Mouse (Mus musculus) embryonic facial prominence, embryonic 11.5 days (tissue): Measurements from ENCODE around the gene Acsbg1. TPM values are rescaled to one million over a fixed set of nuclear protein-coding genes. Genes with fewer than 3 reads are reported as not detected.

Source experiments
- ATAC-seq: fragments of 200-750 bp; cut with Nextera tagmentation; replicated peaks from 2 replicates; pipeline ENCODE4 v1.8.0; 2017; ENCODE audit warnings: low read depth; ENCODE audit not compliant: insufficient number of reproducible peaks, low FRiP score, low TSS enrichment
- DNase-seq: peaks from one replicate; pipeline ENCODE4 v3.0.0-alpha.2; 2015; ENCODE audit warnings: low spot score
- H3K27ac ChIP-seq: fragments of 300-500 bp; sonication (generic); replicated peaks from 2 replicates; pipeline ENCODE4 v1.5.1; 2014; ENCODE audit warnings: mild to moderate bottlenecking, low read depth, low read length, control low read depth
- H3K27me3 ChIP-seq: fragments of 300-500 bp; sonication (generic); 2 replicates; pipeline ENCODE4 v1.6.1; 2014; ENCODE audit warnings: mild to moderate bottlenecking, low read length, moderate library complexity, mixed read lengths; ENCODE audit not compliant: control insufficient read depth, insufficient read depth
- H3K36me3 ChIP-seq: fragments of 300-500 bp; sonication (generic); replicated peaks from 2 replicates; pipeline ENCODE4 v1.6.1; 2014; ENCODE audit warnings: low read depth, mild to moderate bottlenecking, low read length, moderate library complexity, mixed read lengths; ENCODE audit not compliant: control insufficient read depth, insufficient read depth
- H3K4me1 ChIP-seq: fragments of 300-500 bp; sonication (generic); 2 replicates; pipeline ENCODE4 v1.6.1; 2014; ENCODE audit warnings: low read length, mixed read lengths; ENCODE audit not compliant: control insufficient read depth, insufficient read depth
- H3K4me2 ChIP-seq: fragments of 300-500 bp; sonication (generic); 2 replicates; pipeline ENCODE4 v1.6.1; 2014; ENCODE audit warnings: low read depth, mild to moderate bottlenecking, control low read depth, low read length, moderate library complexity
- H3K4me3 ChIP-seq: fragments of 300-500 bp; sonication (generic); 2 replicates; pipeline ENCODE4 v1.5.1; 2014; ENCODE audit warnings: low read depth, low read length, control low read depth
- H3K9ac ChIP-seq: fragments of 300-500 bp; sonication (generic); replicated peaks from 2 replicates; pipeline ENCODE4 v1.6.1; 2014; ENCODE audit warnings: mild to moderate bottlenecking, control low read depth, low read length
- H3K9me3 ChIP-seq: fragments of 300-500 bp; sonication (generic); replicated peaks from 2 replicates; pipeline ENCODE4 v1.6.1; 2016; ENCODE audit warnings: mild to moderate bottlenecking, low read length, inconsistent platforms, mixed read lengths; ENCODE audit not compliant: control insufficient read depth
- WGBS: fragments of 180-500 bp; shearing (Covaris S2); extraction: QIAGEN DNeasy Blood & Tissue Kit; methylation state at CpG from one replicate; pipeline ENCODE4 v1.1.7; 2014; 5-methylcytosine and 5-hydroxymethylcytosine counted together
- polyA plus RNA-seq: library from polyadenylated mRNA; unstranded; fragments of >200 nt; fragmentation: Nextera tagmentation; extraction: Ambion mirVana; gene quantifications from 2 replicates; pipeline ENCODE4 v1.2.1, GENCODE M21; 2014

Gene Acsbg1
- polyA plus RNA-seq, 1 experiment from 2014 or later: 2.8 TPM

DNA sequence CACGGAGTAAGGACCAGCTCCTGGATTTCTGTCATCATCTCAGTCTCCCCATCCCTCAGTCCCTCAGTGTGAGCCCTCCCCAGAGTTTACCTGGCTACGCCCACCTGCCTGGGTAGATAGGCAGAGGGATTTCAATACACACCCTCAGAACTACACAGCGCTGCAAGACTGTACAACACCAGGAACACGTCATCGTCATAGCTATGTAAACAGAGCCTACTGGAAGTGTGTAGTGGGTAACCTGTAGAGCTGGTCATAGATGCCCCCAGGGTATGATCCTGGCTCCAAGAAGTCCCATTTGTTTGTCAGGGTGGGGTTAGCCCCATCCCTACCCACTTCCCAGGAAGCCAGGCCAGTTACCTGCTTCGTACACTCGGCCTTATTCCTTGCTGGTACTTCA, 18.5 kb downstream of the Acsbg1 start:
- DNase-seq: no peak
- 89% methylated on average over 7 of the region's 7 CpGs for WGBS
- H3K9me3 ChIP-seq: no peaks in the 10 kb centered on the region
- H3K4me1 ChIP-seq: no peaks in the 10 kb centered on the region
- no peaks in the 10 kb centered on the region for H3K27me3 ChIP-seq
- no peak overlapping the region for H3K4me2 ChIP-seq
- H3K27ac ChIP-seq: no peak overlapping the region
- no peak for ATAC-seq
- no peaks in the 10 kb centered on the region for H3K36me3 ChIP-seq
- H3K4me3 ChIP-seq: no peak overlapping the region
- H3K9ac ChIP-seq: no peak overlapping the region

DNA sequence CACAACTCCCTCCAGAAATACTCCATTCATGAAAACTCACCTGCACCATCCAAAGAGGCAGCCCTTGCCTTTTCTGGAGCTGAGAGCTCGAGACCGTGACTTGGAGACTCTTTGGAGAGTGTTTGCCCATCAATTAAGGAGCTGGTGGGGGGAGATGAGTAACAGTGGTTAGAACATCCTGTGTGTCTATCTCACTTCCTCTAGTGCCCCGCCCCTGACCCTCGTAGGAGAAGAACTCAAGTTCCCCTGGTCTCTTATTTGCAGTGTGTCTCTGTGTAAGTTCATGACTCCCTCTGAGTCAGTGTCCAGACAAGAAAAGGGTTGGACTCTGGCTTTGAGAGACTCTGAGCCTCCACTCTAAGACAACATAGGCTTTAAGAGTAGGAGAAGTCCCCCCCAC, 19.1 kb downstream of the Acsbg1 start:
- DNase-seq: no peak
- H3K36me3 ChIP-seq: no peaks in the 10 kb centered on the region
- no peak overlapping the region for H3K27ac ChIP-seq
- 75% methylated on average over 4 of the region's 4 CpGs for WGBS
- H3K4me1 ChIP-seq: no peaks in the 10 kb centered on the region
- H3K4me3 ChIP-seq: no peak overlapping the region
- no peak overlapping the region for H3K9ac ChIP-seq
- H3K4me2 ChIP-seq: no peak overlapping the region
- H3K27me3 ChIP-seq: no peaks in the 10 kb centered on the region
- no peaks in the 10 kb centered on the region for H3K9me3 ChIP-seq
- ATAC-seq: no peak

DNA sequence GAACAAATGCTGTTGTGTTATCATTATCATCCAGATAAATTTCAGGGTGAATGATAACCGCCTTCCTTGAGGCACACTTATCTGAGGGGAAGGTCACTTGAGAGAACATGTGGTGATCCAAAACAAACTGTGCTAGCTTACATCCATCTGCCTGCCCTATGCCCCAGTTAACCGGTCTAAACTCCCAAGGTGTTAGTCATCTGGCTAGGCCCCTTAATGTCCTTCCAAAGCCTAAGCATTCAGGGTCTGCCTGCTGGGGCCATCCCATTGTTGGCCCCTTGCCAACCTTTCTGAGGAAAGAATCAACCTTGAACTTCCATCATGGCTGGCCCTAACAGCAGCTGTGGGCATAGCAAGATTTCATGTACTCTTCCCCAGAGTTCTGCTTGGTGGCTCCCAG, 19.5 kb downstream of the Acsbg1 start:
- 77% methylated on average over 2 of the region's 2 CpGs for WGBS
- no peak for ATAC-seq

DNA sequence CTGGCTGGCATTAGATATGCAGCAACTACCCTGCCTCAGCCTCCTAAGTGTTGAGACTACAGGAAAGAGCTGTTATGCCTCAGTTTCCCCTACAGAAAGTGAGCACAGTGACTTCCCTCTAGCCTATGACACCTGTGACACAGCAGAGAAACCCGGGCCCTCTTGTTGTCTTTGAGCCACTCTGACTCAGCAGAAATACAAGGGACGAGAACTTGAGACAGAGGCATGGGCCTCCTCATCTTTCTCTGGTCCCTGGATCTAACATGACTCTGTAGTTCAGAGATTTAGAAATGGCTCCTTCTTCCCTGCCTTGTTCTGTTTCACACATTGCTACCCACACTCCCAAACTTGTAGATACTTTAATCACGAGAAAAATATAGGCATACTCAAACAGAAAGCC, 20.1 kb downstream of the Acsbg1 start:
- WGBS: 75% methylated on average over 3 of the region's 3 CpGs
- DNase-seq: no peak
- Histone ChIP-seq H3K27me3 (no peaks in the 10 kb centered on the region), H3K4me2 (no peak overlapping the region), H3K4me3 (no peak overlapping the region), H3K27ac (no peak overlapping the region), H3K4me1 (no peaks in the 10 kb centered on the region), H3K9ac (no peak overlapping the region), H3K9me3 (no peaks in the 10 kb centered on the region), H3K36me3 (no peaks in the 10 kb centered on the region)
- ATAC-seq: no peak

More for the DNA sequence above, 19.5 kb downstream of the Acsbg1 start:
- Histone ChIP-seq H3K4me3 (no peak overlapping the region), H3K27ac (no peak overlapping the region), H3K27me3 (no peaks in the 10 kb centered on the region), H3K4me2 (no peak overlapping the region), H3K9me3 (no peaks in the 10 kb centered on the region), H3K36me3 (no peaks in the 10 kb centered on the region), H3K9ac (no peak overlapping the region), H3K4me1 (no peaks in the 10 kb centered on the region)
- no peak for DNase-seq

DNA sequence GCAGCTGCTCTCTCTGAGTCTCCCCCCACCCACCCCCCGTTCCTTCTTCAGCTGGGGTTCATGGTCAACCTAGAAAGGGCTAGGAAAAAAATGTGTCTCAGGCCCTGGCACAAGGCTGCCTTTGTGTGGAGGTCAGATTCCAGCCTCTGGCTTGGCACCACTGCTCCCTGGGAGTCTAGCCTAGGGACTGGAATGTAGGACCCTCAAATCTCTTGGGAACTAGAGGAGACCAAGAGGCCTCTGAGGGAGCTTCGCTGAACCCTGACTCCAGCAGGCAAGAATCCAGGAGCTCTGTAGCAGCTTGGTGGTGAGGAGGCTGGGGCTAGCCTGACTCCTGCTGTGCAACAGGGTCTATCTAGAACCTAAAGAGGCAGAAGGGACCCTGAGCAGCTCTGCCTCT, 22.5 kb downstream of the Acsbg1 start:
- no peaks in the 10 kb centered on the region for H3K9me3 ChIP-seq
- H3K27ac ChIP-seq: no peak overlapping the region
- H3K4me3 ChIP-seq: no peak overlapping the region
- no peaks in the 10 kb centered on the region for H3K27me3 ChIP-seq
- no peaks in the 10 kb centered on the region for H3K36me3 ChIP-seq
- DNase-seq (no peak), ATAC-seq (no peak)
- no peak overlapping the region for H3K4me2 ChIP-seq
- WGBS: 60% methylated on average over 2 of the region's 2 CpGs
- no peaks in the 10 kb centered on the region for H3K4me1 ChIP-seq
- no peak overlapping the region for H3K9ac ChIP-seq

DNA sequence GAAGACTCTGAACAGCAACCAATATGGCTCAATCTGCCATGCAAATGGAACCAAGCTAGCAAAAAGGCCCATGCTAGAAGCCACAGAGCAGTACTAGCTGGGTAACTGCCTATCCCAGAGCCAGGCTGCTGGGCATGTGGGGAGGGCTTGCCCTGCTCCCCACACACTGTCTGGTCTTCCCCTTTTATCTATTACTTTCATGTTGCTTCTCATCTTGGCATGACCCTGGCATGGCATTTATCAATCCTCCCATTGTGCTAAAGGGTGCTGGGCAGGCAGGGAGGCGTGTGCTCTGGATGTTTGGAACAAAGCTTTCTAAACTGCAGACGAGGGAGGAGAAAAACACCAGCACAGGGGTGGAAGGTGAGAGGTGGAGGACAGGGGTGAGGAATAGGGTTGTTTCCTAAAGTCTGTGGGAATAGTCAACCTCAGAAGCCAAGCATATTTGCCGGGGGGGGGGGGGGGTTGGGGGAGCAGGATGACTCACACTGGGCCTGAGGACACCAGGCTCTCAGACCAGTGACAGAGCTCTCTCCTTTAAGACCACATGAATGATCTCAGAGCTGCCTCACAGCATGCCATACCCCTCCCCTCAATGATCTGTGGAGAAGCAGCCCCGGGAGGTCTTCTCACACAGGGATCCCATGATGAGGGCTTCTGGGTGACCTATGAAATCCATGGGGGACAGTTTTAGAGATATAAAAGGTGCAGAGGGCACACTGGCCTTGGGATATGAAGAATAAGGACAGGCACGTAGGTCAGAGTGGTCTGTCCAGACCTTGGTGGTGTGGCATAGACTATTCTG, 24.0 kb downstream of the Acsbg1 start:
- ATAC-seq: no peak
- Histone ChIP-seq H3K27me3 (no peaks in the 10 kb centered on the region), H3K4me3 (no peak overlapping the region), H3K9ac (no peak overlapping the region), H3K36me3 (no peaks in the 10 kb centered on the region), H3K9me3 (no peaks in the 10 kb centered on the region), H3K27ac (no peak overlapping the region), H3K4me2 (no peak overlapping the region), H3K4me1 (no peaks in the 10 kb centered on the region)
- no peak for DNase-seq
- 68% methylated on average over 5 of the region's 5 CpGs for WGBS

DNA sequence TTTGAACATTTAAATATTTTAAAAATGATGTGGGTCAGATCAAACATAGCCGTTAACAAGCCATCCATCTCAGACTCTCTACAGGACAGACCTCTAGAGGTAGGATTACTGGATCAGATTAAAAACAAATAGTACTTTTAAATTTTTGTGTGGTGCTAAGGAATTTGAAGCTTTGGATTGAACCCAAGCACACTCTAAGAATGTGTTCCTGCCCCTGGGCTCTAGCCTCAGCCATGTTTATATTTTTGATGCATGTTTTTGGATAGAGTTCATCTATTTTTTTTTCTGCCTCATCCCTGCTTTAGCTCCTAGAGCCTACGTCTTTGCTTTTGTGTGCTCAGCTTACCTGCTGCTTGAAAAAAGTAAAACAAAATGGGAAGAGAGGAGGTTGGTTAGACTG, 28.3 kb downstream of the Acsbg1 start:
- Histone ChIP-seq H3K9ac (no peak overlapping the region), H3K4me1 (no peaks in the 10 kb centered on the region), H3K9me3 (no peaks in the 10 kb centered on the region), H3K27me3 (no peaks in the 10 kb centered on the region), H3K4me3 (no peak overlapping the region), H3K4me2 (no peak overlapping the region), H3K27ac (no peak overlapping the region), H3K36me3 (no peaks in the 10 kb centered on the region)
- WGBS: 83% methylated on average over 2 of the region's 2 CpGs
- DNase-seq (no peak), ATAC-seq (no peak)

DNA sequence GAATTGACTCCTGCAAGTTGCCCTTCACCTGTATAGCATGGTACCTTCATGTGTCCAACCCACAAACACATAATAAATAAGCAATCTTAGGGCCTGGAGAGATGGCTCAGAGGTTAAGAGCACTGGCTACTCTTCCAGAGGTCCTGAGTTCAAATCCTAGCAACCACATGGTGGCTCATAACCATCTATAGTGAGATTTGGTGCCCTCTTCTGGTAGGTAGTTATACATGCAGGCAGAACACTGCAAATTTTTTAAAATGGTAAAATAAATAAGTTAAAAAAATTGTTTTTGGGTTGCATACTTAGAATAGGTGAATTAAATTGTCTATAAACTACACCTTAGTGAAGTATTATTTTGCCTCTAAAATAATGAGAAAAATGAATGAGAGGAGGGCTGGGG, 30.8 kb downstream of the Acsbg1 start:
- H3K27me3 ChIP-seq: no peaks in the 10 kb centered on the region
- no peak overlapping the region for H3K27ac ChIP-seq
- DNase-seq (no peak), ATAC-seq (no peak)
- no peak overlapping the region for H3K4me3 ChIP-seq
- no peaks in the 10 kb centered on the region for H3K36me3 ChIP-seq
- H3K4me1 ChIP-seq: no peaks in the 10 kb centered on the region
- no peak overlapping the region for H3K9ac ChIP-seq
- H3K9me3 ChIP-seq: no peaks in the 10 kb centered on the region
- no peak overlapping the region for H3K4me2 ChIP-seq
